Mouse (Mus musculus): ENCODE results near the gene Fkbp5. TPM values are rescaled to one million over a fixed set of nuclear protein-coding genes. Genes with fewer than 3 reads are reported as not detected.
"Not testable (repeated sequence)": the region's sequence is repeated elsewhere in the genome, so short reads cannot be mapped to it uniquely, and the experiment has no call there.

Gene Fkbp5
- polyA plus RNA-seq, 1 experiment from 2014 or later: 32.6 TPM

DNA sequence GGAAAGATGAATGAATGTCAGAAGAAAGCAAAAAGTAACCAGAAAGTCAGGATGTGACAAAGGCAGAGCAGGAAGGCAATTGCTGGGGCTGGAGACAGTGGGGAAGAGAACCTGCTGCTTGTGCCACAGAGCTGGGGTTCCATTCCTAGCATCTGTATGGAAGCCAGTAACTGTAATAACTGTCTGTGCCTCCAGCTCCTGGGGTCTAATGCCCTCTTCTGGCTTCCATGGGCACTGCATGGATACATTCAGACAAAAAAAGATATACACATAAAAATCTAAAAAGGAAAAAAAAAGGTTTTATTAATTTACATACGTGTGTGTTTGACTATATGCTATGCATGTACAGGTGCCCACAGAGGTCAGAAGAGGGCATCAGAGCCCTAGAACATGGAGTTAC, 98.4 kb downstream of the Fkbp5 start:
- no peak for ATAC-seq (ENCODE audit: low FRiP score)
- Histone ChIP-seq H3K9ac (no peak overlapping the region), H3K27ac (no peak overlapping the region), H3K4me3 (no peak overlapping the region), H3K4me1 (peaks cover 7% of the 10 kb centered on the region; the same call in 1 of the 2 replicates), H3K9me3 (replicated peaks) (no peaks in the 10 kb centered on the region), H3K36me3 (no peaks in the 10 kb centered on the region; the same call in 1 of the 2 replicates), H3K27me3 (no peaks in the 10 kb centered on the region), H3K4me2 (replicated peaks) (no peak overlapping the region)
- 89% methylated on average over 1 of the region's 1 CpGs for WGBS

DNA sequence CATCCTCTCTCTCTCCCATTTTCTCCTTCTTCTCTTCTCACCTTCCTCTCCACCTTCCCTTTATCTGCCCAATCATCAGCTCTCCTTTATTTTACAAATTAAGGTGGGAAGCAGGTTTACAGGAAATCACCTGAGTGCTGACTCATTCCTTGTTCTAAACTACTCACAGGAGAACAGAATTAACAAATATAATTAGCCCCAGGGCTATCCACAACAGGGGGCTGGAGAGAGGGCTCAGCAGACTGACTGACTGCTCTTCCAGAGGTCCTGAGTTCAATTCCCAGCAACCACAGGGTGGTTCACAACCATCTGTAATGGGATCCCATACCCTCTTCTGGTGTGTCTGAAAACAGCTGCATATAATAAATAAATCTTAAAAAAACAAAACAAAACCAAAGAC, 98.8 kb downstream of the Fkbp5 start:
- H3K4me3 ChIP-seq; H3K36me3 ChIP-seq; H3K27me3 ChIP-seq; H3K9ac ChIP-seq; H3K4me2 ChIP-seq (replicated peaks); ATAC-seq (ENCODE audit: low FRiP score); H3K4me1 ChIP-seq; H3K27ac ChIP-seq; H3K9me3 ChIP-seq (replicated peaks): not testable (repeated sequence)

DNA sequence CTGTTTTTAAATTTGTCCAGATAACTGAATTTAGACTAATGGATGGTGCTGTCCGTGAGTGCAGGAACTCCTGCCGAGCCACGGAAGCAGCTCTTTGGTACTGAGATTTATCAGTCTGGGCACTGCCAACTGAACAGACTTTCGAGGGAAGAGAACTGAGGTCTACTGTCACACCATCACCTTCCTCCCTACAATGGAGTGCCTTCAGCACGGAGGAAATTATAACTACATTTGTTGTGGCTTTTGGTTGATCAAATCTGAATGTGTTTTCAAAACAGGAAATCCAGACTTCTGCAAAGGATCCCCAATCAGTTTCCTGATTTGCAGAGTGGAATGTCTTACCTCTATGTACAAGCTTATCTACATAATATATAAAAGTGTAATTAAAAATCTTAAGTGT, 99.6 kb downstream of the Fkbp5 start:
- H3K36me3 ChIP-seq: peaks cover 3% of the 10 kb centered on the region; the same call in 1 of the 2 replicates
- 91% methylated on average over 5 of the region's 5 CpGs for WGBS

DNA sequence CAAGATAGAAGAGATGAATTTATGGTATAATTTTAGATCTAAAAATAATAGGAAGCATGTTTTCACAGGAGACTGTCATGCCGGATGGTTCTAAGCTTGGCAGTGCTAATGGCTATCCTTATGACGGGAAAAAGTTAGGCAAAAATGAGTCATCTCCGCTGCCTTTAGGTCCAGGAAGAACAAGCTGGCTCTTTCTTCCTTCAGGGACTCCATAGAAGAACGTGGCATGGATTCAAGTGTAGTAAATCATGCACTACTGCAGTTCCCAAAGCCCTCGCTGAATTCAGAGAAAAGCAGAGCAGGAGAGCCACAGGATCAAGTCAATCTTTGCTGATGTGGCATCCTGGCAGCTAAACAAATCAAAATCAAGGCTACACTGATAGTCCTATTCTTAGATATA, 102.1 kb downstream of the Fkbp5 start:
- no peak for ATAC-seq (ENCODE audit: low FRiP score)
- Histone ChIP-seq H3K36me3 (peaks cover 17% of the 10 kb centered on the region), H3K9me3 (replicated peaks) (no peaks in the 10 kb centered on the region), H3K27me3 (no peaks in the 10 kb centered on the region), H3K4me2 (replicated peaks) (no peak overlapping the region), H3K4me1 (peaks cover 2% of the 10 kb centered on the region; the same call in 1 of the 2 replicates), H3K4me3 (no peak overlapping the region), H3K9ac (no peak overlapping the region), H3K27ac (no peak overlapping the region)
- 90% methylated on average over 5 of the region's 5 CpGs for WGBS

More for the DNA sequence above, 99.6 kb downstream of the Fkbp5 start:
- Histone ChIP-seq H3K4me1 (peaks cover 7% of the 10 kb centered on the region; the same call in 1 of the 2 replicates), H3K27me3 (no peaks in the 10 kb centered on the region), H3K4me3 (no peak overlapping the region), H3K9ac (no peak overlapping the region), H3K9me3 (replicated peaks) (no peaks in the 10 kb centered on the region), H3K27ac (no peak overlapping the region), H3K4me2 (replicated peaks) (no peak overlapping the region)
- ATAC-seq (ENCODE audit: low FRiP score): no peak

DNA sequence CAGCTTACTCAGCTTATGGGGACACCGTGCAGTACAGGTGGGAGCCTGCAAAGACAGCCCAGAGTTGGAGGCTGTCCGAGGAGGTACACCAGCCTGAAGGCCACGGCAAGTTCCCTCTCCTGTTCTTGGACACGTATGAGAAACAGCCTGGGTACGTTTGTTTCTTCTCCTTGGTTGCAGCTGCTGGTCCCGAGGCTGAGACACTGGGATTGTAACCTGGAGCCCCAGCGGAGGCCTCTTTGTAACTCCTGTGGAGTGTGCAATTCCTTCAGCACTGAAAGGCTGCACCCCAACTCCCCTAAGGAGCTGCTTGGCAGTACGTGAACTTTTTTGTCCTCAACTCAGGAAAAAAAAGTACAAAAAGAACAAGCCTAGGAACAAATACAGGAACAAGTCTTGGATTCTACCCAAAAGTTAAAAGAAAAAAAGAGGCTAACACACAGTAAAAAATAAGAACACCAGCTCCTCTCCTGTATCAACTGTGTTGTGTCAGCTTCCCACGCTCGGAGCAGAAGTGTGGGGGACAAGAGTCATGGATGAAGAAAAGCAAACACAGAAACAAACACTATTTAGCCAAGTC, 105.9 kb downstream of the Fkbp5 start:
- H3K36me3 ChIP-seq: peaks cover 21% of the 10 kb centered on the region
- no peaks in the 10 kb centered on the region for H3K4me1 ChIP-seq
- 86% methylated on average over 10 of the region's 10 CpGs for whole genome bisulfite sequencing
- no peak for ATAC-seq (ENCODE audit: low FRiP score)
- no peak overlapping the region for H3K9ac ChIP-seq
- no peaks in the 10 kb centered on the region for H3K9me3 ChIP-seq (replicated peaks)
- no peak overlapping the region for H3K27ac ChIP-seq
- no peaks in the 10 kb centered on the region for H3K27me3 ChIP-seq
- no peak overlapping the region for H3K4me3 ChIP-seq
- H3K4me2 ChIP-seq (replicated peaks): no peak overlapping the region

DNA sequence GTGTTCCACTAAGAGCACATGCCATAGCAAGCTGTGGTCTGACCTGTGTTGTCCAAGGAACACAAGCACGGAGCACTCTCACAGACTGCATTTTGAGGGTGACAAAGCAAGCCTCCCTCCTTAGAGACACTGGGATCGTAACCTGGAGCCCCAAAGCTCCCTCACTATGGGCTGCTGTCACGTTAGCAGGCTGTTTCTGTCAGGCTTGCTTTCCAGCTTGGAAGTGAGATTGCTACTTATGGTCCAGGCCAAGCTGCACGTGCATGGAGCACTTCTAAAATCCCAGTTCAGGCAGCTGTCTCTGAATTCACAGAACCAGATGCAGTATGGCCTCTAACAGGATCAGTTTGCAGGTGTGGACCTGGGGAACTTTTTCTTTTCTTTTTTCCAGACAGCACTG, 106.6 kb downstream of the Fkbp5 start:
- no peaks in the 10 kb centered on the region for H3K9me3 ChIP-seq (replicated peaks)
- no peak overlapping the region for H3K27ac ChIP-seq
- H3K27me3 ChIP-seq: no peaks in the 10 kb centered on the region
- no peak overlapping the region for H3K4me3 ChIP-seq
- no peak for ATAC-seq (ENCODE audit: low FRiP score)
- WGBS: 85% methylated on average over 4 of the region's 4 CpGs
- no peak overlapping the region for H3K4me2 ChIP-seq (replicated peaks)
- H3K4me1 ChIP-seq: no peaks in the 10 kb centered on the region
- H3K9ac ChIP-seq: no peak overlapping the region
- H3K36me3 ChIP-seq: peaks cover 24% of the 10 kb centered on the region

DNA sequence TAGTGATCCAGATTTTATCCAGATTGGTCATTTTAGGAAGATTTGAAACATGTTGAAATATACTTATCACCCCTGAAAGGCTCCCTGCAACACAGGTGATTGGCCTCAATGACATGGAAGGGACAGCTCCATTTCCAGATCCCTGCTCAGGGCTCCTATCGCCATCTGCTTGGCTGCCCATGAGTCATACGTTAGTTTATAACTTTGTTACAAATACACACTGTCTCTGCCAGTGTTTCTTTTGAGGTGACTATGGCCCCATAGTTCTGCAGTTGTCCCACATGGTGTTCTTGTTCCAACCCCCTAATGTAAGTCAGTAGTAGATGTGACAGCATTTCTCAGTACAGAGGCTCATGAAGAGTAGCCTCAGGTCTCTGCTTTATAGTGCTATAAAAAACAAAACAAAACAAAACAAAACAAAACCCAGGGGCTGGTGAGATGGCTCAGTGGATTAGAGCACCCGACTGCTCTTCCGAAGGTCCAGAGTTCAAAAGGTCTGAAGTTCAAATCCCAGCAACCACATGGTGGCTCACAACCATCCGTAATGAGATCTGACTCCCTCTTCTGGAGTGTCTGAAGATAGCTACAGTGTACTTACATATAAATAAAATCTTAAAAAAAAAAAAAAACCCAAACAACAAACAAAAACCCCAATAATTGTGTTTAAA, 108.9 kb downstream of the Fkbp5 start:
- 82% methylated on average over 5 of the region's 5 CpGs for WGBS
- H3K4me3 ChIP-seq: no peak overlapping the region
- ATAC-seq (ENCODE audit: low FRiP score): no peak
- no peaks in the 10 kb centered on the region for H3K9me3 ChIP-seq (replicated peaks)
- H3K9ac ChIP-seq: no peak overlapping the region
- no peaks in the 10 kb centered on the region for H3K4me1 ChIP-seq
- no peaks in the 10 kb centered on the region for H3K27me3 ChIP-seq
- no peak overlapping the region for H3K27ac ChIP-seq
- H3K36me3 ChIP-seq: peaks cover 29% of the 10 kb centered on the region
- H3K4me2 ChIP-seq (replicated peaks): no peak overlapping the region

DNA sequence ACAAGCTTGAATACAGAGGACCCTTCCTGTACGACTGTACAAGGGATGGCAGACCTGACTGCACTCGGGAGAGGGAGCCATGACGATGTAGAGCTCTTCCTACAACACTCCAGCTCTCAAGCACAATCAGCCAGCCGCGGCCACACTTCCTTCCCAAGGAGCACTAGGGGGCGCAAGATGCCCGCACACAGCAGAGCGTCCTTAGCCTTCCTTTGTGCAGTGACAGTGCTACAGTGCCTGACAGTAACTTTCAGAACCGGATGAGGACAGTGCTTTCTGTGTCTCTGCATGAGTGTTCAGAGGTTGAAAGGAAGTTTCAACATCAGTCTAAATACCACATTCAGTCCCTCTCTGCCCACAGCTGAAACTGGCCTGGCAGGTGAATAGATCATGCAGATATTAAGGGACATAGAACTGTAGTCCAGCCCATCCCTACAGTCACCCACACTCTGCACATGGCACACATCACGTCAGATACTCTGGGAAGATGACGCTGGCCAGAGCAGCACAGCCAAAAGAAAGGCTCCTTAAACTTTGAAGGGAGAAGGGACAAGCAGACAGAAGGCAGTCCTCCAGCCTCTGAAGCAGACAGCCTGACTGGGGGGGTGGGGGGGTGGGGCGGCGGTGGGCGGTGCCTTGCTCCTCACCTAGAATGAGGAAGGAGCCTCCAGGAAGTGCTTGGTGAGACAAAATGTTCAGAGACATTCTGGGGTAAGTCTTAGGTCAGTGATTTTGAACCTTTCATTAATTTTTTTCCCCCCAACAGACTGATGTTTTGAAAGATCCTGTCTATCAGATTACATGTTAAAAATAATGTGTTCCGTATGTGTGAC, 109.7 kb downstream of the Fkbp5 start:
- peaks cover 29% of the 10 kb centered on the region for H3K36me3 ChIP-seq
- 52% methylated on average over 15 of the region's 15 CpGs for WGBS
- H3K27me3 ChIP-seq: no peaks in the 10 kb centered on the region
- no peak overlapping the region for H3K9ac ChIP-seq
- no peaks in the 10 kb centered on the region for H3K9me3 ChIP-seq (replicated peaks)
- no peaks in the 10 kb centered on the region for H3K4me1 ChIP-seq
- H3K27ac ChIP-seq: no peak overlapping the region
- H3K4me2 ChIP-seq (replicated peaks): no peak overlapping the region
- ATAC-seq (ENCODE audit: low FRiP score): peak; percentile 50; the same call in 1 of the 2 replicates
- H3K4me3 ChIP-seq: no peak overlapping the region

DNA sequence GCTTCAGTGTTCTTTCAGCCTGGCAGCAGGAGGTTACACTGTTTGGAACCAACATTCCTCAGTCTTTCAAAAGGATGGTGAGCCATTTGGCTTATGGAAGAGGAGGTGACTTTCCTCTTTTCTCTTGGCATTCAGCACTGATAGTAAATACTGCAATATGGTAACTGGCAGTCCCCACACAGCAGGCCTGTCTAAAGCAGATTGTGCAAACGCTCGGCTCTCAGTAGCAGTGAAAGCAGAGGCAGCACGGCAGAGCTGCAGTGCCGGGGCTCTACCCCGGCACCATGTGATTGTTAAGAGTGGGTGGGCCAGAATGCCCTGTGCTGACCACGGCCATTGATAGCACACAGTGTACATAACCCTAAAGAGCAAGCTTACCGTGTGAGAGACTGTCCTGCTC, 110.9 kb downstream of the Fkbp5 start:
- ATAC-seq (ENCODE audit: low FRiP score): no peak
- H3K4me3 ChIP-seq: no peak overlapping the region
- no peak overlapping the region for H3K27ac ChIP-seq
- WGBS: 93% methylated on average over 7 of the region's 7 CpGs
- H3K4me2 ChIP-seq (replicated peaks): no peak overlapping the region
- no peaks in the 10 kb centered on the region for H3K9me3 ChIP-seq (replicated peaks)
- no peaks in the 10 kb centered on the region for H3K4me1 ChIP-seq
- H3K9ac ChIP-seq: no peak overlapping the region
- H3K27me3 ChIP-seq: no peaks in the 10 kb centered on the region
- peaks cover 30% of the 10 kb centered on the region for H3K36me3 ChIP-seq

DNA sequence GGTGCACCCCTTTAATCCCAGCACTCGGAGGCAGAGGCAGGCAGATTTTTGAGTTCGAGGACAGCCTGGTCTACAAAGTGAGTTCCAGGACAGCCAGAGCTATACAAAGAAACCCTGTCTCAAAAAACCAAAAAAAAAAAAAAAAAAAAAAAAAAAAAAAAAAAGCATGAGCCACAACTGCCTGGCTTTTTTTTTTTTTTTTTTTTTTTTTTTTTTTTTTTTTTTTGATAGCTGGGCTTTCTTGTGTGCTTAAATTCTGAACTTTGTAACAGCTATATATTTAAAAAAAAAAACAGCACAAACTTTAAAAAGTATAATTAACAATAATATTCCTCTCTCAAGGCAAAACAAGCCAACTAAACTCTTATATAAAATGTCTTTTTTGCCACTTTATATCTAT, 112.6 kb downstream of the Fkbp5 start:
- not testable (repeated sequence) for H3K4me1 ChIP-seq; H3K9me3 ChIP-seq (replicated peaks); H3K4me2 ChIP-seq (replicated peaks); ATAC-seq (ENCODE audit: low FRiP score); H3K27me3 ChIP-seq; H3K9ac ChIP-seq; H3K27ac ChIP-seq; H3K4me3 ChIP-seq
- H3K36me3 ChIP-seq: peaks cover 29% of the 10 kb centered on the region
- 100% methylated on average over 2 of the region's 2 CpGs for WGBS

DNA sequence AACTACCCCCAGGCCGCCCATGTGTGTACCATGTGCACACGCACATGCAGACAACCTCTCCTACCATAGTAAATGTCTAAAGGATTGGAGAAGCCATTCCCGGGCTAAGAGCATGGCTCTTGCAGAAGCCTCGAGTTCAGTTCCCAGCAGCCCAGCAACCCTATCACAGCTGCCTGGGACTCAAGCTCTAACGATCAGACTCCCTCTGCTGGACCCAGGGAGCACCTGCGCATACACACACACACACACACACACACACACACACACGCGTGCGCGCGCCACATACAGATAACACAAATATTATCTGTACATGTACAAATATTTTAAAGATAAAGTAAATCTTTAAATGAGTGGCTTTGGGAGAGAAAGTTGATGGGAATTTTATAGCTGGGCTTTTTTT, 113.0 kb downstream of the Fkbp5 start:
- H3K4me3 ChIP-seq: no peak overlapping the region
- H3K9ac ChIP-seq: no peak overlapping the region
- WGBS: 98% methylated on average over 11 of the region's 11 CpGs
- no peaks in the 10 kb centered on the region for H3K4me1 ChIP-seq
- H3K36me3 ChIP-seq: peaks cover 33% of the 10 kb centered on the region
- no peak overlapping the region for H3K27ac ChIP-seq
- H3K27me3 ChIP-seq: no peaks in the 10 kb centered on the region
- no peaks in the 10 kb centered on the region for H3K9me3 ChIP-seq (replicated peaks)
- H3K4me2 ChIP-seq (replicated peaks): no peak overlapping the region
- no peak for ATAC-seq (ENCODE audit: low FRiP score)

DNA sequence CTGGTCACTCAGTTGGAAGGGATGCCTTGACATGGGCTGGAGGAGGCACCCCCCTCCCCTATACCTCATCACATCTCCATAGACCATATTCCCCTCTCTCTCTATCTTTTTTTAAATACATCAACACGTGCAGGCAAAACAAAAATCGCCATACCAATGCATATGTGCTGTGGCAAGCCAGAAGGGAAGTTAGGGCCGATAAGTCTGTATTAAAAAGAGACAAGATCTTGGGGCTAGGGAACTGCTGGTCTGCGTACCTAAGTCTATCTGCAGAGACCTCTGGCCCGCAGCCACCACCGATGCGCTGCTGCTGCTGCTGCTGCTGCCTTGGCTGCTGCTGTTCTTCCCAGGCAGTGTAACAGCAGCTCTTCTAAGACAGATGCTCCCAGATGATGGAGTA, 122.3 kb downstream of the Fkbp5 start:
- WGBS: 86% methylated on average over 7 of the region's 7 CpGs
- Histone ChIP-seq H3K4me3 (no peak overlapping the region), H3K27me3 (no peaks in the 10 kb centered on the region), H3K4me1 (peaks cover 6% of the 10 kb centered on the region), H3K9me3 (replicated peaks) (no peaks in the 10 kb centered on the region), H3K27ac (no peak overlapping the region), H3K36me3 (peaks cover 18% of the 10 kb centered on the region), H3K4me2 (replicated peaks) (no peak overlapping the region), H3K9ac (no peak overlapping the region)
- ATAC-seq (ENCODE audit: low FRiP score): no peak
